Mouse (Mus musculus) neural tube, embryonic 11.5 days (tissue): ENCODE results near the gene Gm20388. TPM values are rescaled to one million over a fixed set of nuclear protein-coding genes. Genes with fewer than 3 reads are reported as not detected.
A peak's percentile ranks its signal among the peaks of the same experiment; 100 is the strongest.

ENCODE experiments used
- ATAC-seq: fragments of 200-750 bp; cut with Nextera tagmentation; 2 replicates; pipeline ENCODE4 v1.8.0; 2017; ENCODE audit warnings: moderate number of reproducible peaks, mild to moderate bottlenecking, moderate TSS enrichment, moderate library complexity; ENCODE audit not compliant: insufficient read depth, low FRiP score, low TSS enrichment
- DNase-seq: peaks from one replicate; pipeline ENCODE4 v3.0.0-alpha.2; 2015; ENCODE audit warnings: low spot score
- H3K27ac ChIP-seq: fragments of 300-500 bp; sonication (generic); 2 replicates; pipeline ENCODE4 v1.5.1; 2014; ENCODE audit warnings: low read depth, mild to moderate bottlenecking, low read length
- H3K27me3 ChIP-seq: fragments of 300-500 bp; sonication (generic); 2 replicates; pipeline ENCODE4 v1.6.1; 2014; ENCODE audit warnings: mild to moderate bottlenecking, low read length, mixed read lengths; ENCODE audit not compliant: control insufficient read depth, insufficient read depth
- H3K36me3 ChIP-seq: fragments of 300-500 bp; sonication (generic); 2 replicates; pipeline ENCODE4 v1.6.1; 2014; ENCODE audit warnings: mild to moderate bottlenecking, low read length, moderate library complexity, mixed read lengths; ENCODE audit not compliant: control insufficient read depth, insufficient read depth
- H3K4me1 ChIP-seq: fragments of 300-500 bp; sonication (generic); 2 replicates; pipeline ENCODE4 v1.6.1; 2014; ENCODE audit warnings: low read length, mixed read lengths; ENCODE audit not compliant: control insufficient read depth, insufficient read depth
- H3K4me2 ChIP-seq: fragments of 300-500 bp; sonication (generic); 2 replicates; pipeline ENCODE4 v1.6.1; 2014; ENCODE audit warnings: low read depth, mild to moderate bottlenecking, moderate library complexity
- H3K4me3 ChIP-seq: fragments of 300-500 bp; sonication (generic); 2 replicates; pipeline ENCODE4 v1.5.1; 2014; ENCODE audit warnings: low read depth, low read length
- H3K9ac ChIP-seq: fragments of 300-500 bp; sonication (generic); 2 replicates; pipeline ENCODE4 v1.6.1; 2014; ENCODE audit warnings: mild to moderate bottlenecking, low read length
- H3K9me3 ChIP-seq: fragments of 300-500 bp; sonication (generic); 2 replicates; pipeline ENCODE4 v1.6.1; 2016; ENCODE audit warnings: low read length; ENCODE audit not compliant: control insufficient read depth
- WGBS: fragments of 180-500 bp; shearing (Covaris S2); extraction: QIAGEN DNeasy Blood & Tissue Kit; methylation state at CpG from one replicate; pipeline ENCODE4 v1.1.7; 2014; 5-methylcytosine and 5-hydroxymethylcytosine counted together
- polyA plus RNA-seq: library from polyadenylated mRNA; unstranded; fragments of >200 nt; fragmentation: Nextera tagmentation; extraction: Ambion mirVana; gene quantifications from 2 replicates; pipeline ENCODE4 v1.2.1, GENCODE M21; 2014

Gm20388 gene
- polyA plus RNA-seq, 1 experiment from 2014 or later, result not detected

GRCm38 (mm10) chr8:121650389-121651307, 1740.0 kb downstream of the Gm20388 start:
- Histone ChIP-seq H3K36me3 (no peaks in the 10 kb centered on the region), H3K9me3 (no peaks in the 10 kb centered on the region), H3K27ac (no peak overlapping the region), H3K4me1 (peaks cover 38% of the 10 kb centered on the region), H3K4me3 (peak overlapping the region; percentile 90), H3K27me3 (no peaks in the 10 kb centered on the region), H3K9ac (peak overlapping the region; percentile 82), H3K4me2 (peak overlapping the region; percentile 98)
- DNase-seq (no peak), ATAC-seq (no peak)
- 76% methylated on average over 20 of the region's 20 CpGs for WGBS

- no peaks in the 10 kb centered on the region for H3K27me3 ChIP-seq
- H3K4me3 ChIP-seq, result peak overlapping the region; percentile 90
- peaks cover 38% of the 10 kb centered on the region for H3K4me1 ChIP-seq
- ATAC-seq, result no peak
- 0 out of 2 replicates have a peak overlapping the region, but pooled peaks have one; percentile 20 for H3K27ac ChIP-seq
- H3K36me3 ChIP-seq, result no peaks in the 10 kb centered on the region
- 15% methylated on average over 47 of the region's 47 CpGs for WGBS
- H3K9ac ChIP-seq, result peak overlapping the region; percentile 82
- no peak for DNase-seq
- H3K4me2 ChIP-seq, result peak overlapping the region; percentile 98
- H3K9me3 ChIP-seq, result no peaks in the 10 kb centered on the region
Measured at GRCm38 (mm10) chr8:121651308-121651873, 1740.8 kb downstream of the Gm20388 start.

- H3K36me3 ChIP-seq, result no peaks in the 10 kb centered on the region
- peak overlapping the region; percentile 90 for H3K4me3 ChIP-seq
- H3K9me3 ChIP-seq, result no peaks in the 10 kb centered on the region
- H3K4me2 ChIP-seq, result peak overlapping the region; percentile 98
- peak overlapping the region; percentile 82 for H3K9ac ChIP-seq
- H3K4me1 ChIP-seq, result peaks cover 38% of the 10 kb centered on the region
- WGBS, result under 1% methylated on average over 39 of the region's 56 CpGs
- DNase-seq, result peak; percentile 54
- no peak for ATAC-seq
- no peaks in the 10 kb centered on the region for H3K27me3 ChIP-seq
- H3K27ac ChIP-seq, result 0 out of 2 replicates have a peak overlapping the region, but pooled peaks have one; percentile 20
Measured at GRCm38 (mm10) chr8:121651874-121652361, 1741.3 kb downstream of the Gm20388 start.

- H3K4me1 ChIP-seq, result peaks cover 38% of the 10 kb centered on the region
Measured at GRCm38 (mm10) chr8:121652774-121653323, 1742.2 kb downstream of the Gm20388 start, which contains the start of gene Zcchc14. Gene Zcchc14 (minus strand): TSS chr8:121652901.

GRCm38 (mm10) chr8:121653340-121654019, 1742.8 kb downstream of the Gm20388 start:
- no peaks in the 10 kb centered on the region for H3K27me3 ChIP-seq
- no peaks in the 10 kb centered on the region for H3K9me3 ChIP-seq
- no peak for DNase-seq
- H3K27ac ChIP-seq, result peak overlapping the region; percentile 95
- H3K9ac ChIP-seq, result peak overlapping the region; percentile 92
- 2% methylated on average over 31 of the region's 31 CpGs for WGBS
- no peaks in the 10 kb centered on the region for H3K36me3 ChIP-seq
- peak overlapping the region; percentile 69 for H3K4me2 ChIP-seq
- ATAC-seq, result no peak
- peaks cover 34% of the 10 kb centered on the region for H3K4me1 ChIP-seq
- H3K4me3 ChIP-seq, result peak overlapping the region; percentile 90

More at GRCm38 (mm10) chr8:121652774-121653323, 1742.2 kb downstream of the Gm20388 start, which contains the start of gene Zcchc14:
- no peaks in the 10 kb centered on the region for H3K9me3 ChIP-seq
- whole genome bisulfite sequencing, result under 1% methylated on average over 60 of the region's 67 CpGs
- peak within 1 kb of the TSS; percentile 95 for H3K27ac ChIP-seq
- DNase-seq, result peak; percentile 99
- no peaks in the 10 kb centered on the region for H3K27me3 ChIP-seq
- peak; percentile 99 for ATAC-seq
- H3K4me2 ChIP-seq, result peak within 1 kb of the TSS; percentile 98
- peak within 1 kb of the TSS; percentile 92 for H3K9ac ChIP-seq
- peak within 1 kb of the TSS; percentile 90 for H3K4me3 ChIP-seq
- no peaks in the 10 kb centered on the region for H3K36me3 ChIP-seq

- DNase-seq, result no peak
- Histone ChIP-seq H3K9me3 (no peaks in the 10 kb centered on the region), H3K9ac (peak overlapping the region; percentile 92), H3K27ac (no peak overlapping the region), H3K4me2 (peak overlapping the region; percentile 69), H3K27me3 (no peaks in the 10 kb centered on the region), H3K4me1 (peaks cover 28% of the 10 kb centered on the region), H3K36me3 (no peaks in the 10 kb centered on the region), H3K4me3 (peak overlapping the region; percentile 90; the same call in 1 of the 2 replicates)
- no peak for ATAC-seq
- WGBS, result 78% methylated on average over 4 of the region's 4 CpGs
Measured at GRCm38 (mm10) chr8:121654131-121654530, 1743.5 kb downstream of the Gm20388 start.

- DNase-seq (no peak), ATAC-seq (no peak)
- H3K4me1 ChIP-seq, result peaks cover 21% of the 10 kb centered on the region
- H3K9ac ChIP-seq, result no peak overlapping the region
- 82% methylated on average over 14 of the region's 14 CpGs for WGBS
- no peak overlapping the region for H3K4me2 ChIP-seq
- no peaks in the 10 kb centered on the region for H3K36me3 ChIP-seq
- no peaks in the 10 kb centered on the region for H3K27me3 ChIP-seq
- H3K4me3 ChIP-seq, result no peak overlapping the region
- H3K9me3 ChIP-seq, result no peaks in the 10 kb centered on the region
- no peak overlapping the region for H3K27ac ChIP-seq
Measured at GRCm38 (mm10) chr8:121654966-121655494, 1744.4 kb downstream of the Gm20388 start.

- DNase-seq (no peak), ATAC-seq (no peak)
- H3K4me3 ChIP-seq, result no peak overlapping the region
- 85% methylated on average over 15 of the region's 15 CpGs for WGBS
- H3K4me2 ChIP-seq, result no peak overlapping the region
- no peak overlapping the region for H3K27ac ChIP-seq
- no peak overlapping the region for H3K9ac ChIP-seq
- H3K9me3 ChIP-seq, result no peaks in the 10 kb centered on the region
- H3K27me3 ChIP-seq, result no peaks in the 10 kb centered on the region
- peaks cover 6% of the 10 kb centered on the region; the same call in 1 of the 2 replicates for H3K4me1 ChIP-seq
- no peaks in the 10 kb centered on the region for H3K36me3 ChIP-seq
Measured at GRCm38 (mm10) chr8:121660602-121661001, 1750.0 kb downstream of the Gm20388 start.
